Mouse (Mus musculus) lung, embryonic 15.5 days (tissue): ENCODE measurements around the gene Flot1. TPM values are rescaled to one million over a fixed set of nuclear protein-coding genes. Genes with fewer than 3 reads are reported as not detected.
A peak's percentile ranks its signal among the peaks of the same experiment; 100 is the strongest.

Experiments used
- ATAC-seq: fragments of 200-750 bp; cut with Nextera tagmentation; 2 replicates; pipeline ENCODE4 v1.8.0; 2017; ENCODE audit warnings: moderate number of reproducible peaks, borderline replicate concordance; ENCODE audit not compliant: low FRiP score, low TSS enrichment; ENCODE audit errors: extremely low read depth
- H3K27ac ChIP-seq: fragments of 300-500 bp; sonication (generic); 2 replicates; pipeline ENCODE4 v1.5.1; 2015; ENCODE audit warnings: moderate library complexity, mild to moderate bottlenecking, inconsistent platforms
- H3K27me3 ChIP-seq: fragments of 300-500 bp; sonication (generic); 2 replicates; pipeline ENCODE4 v1.6.1; 2015; ENCODE audit warnings: inconsistent platforms
- H3K36me3 ChIP-seq: fragments of 300-500 bp; sonication (generic); 2 replicates; pipeline ENCODE4 v1.6.1; 2015; ENCODE audit warnings: inconsistent platforms
- H3K4me1 ChIP-seq: fragments of 300-500 bp; sonication (generic); 2 replicates; pipeline ENCODE4 v1.6.1; 2015; ENCODE audit warnings: inconsistent platforms
- H3K4me2 ChIP-seq: fragments of 300-500 bp; sonication (generic); 2 replicates; pipeline ENCODE4 v1.6.1; 2015; ENCODE audit warnings: inconsistent platforms, mild to moderate bottlenecking, moderate library complexity
- H3K4me3 ChIP-seq: fragments of 300-500 bp; sonication (generic); 2 replicates; pipeline ENCODE4 v1.5.1; 2015; ENCODE audit warnings: mild to moderate bottlenecking, inconsistent platforms
- H3K9ac ChIP-seq: fragments of 300-500 bp; sonication (generic); 2 replicates; pipeline ENCODE4 v1.6.1; 2015; ENCODE audit warnings: inconsistent platforms
- H3K9me3 ChIP-seq: fragments of 300-500 bp; sonication (generic); 2 replicates; pipeline ENCODE4 v1.6.1; 2016; ENCODE audit warnings: inconsistent platforms
- WGBS: fragments of 180-500 bp; shearing (Covaris S2); methylation state at CpG from one replicate; pipeline ENCODE4 v1.1.7; 2015; 5-methylcytosine and 5-hydroxymethylcytosine counted together
- polyA plus RNA-seq: library from polyadenylated mRNA; unstranded; fragments of >200 nt; fragmentation: Nextera tagmentation; extraction: Ambion mirVana; gene quantifications from 2 replicates; pipeline ENCODE4 v1.2.1, GENCODE M21; 2015

The Flot1 gene
- polyA plus RNA-seq, result 50.1 and 54.4 TPM in 2 replicates

GRCm38 (mm10) chr17:35822964-35823937, at the start of gene Flot1:
TSS of gene Flot1 (plus strand) at chr17:35823230.
- peak within 1 kb of the TSS; percentile 76 for H3K4me3 ChIP-seq
- WGBS, result 1% methylated on average over 46 of the region's 47 CpGs
- peak within 1 kb of the TSS; percentile 97 for H3K4me2 ChIP-seq
- H3K9ac ChIP-seq, result peak within 1 kb of the TSS; percentile 69
- no peaks in the 10 kb centered on the region for H3K9me3 ChIP-seq
- ATAC-seq, result peak; percentile 90
- H3K27ac ChIP-seq, result peak within 1 kb of the TSS; percentile 87
- H3K4me1 ChIP-seq, result peaks cover 24% of the 10 kb centered on the region
- H3K27me3 ChIP-seq, result no peaks in the 10 kb centered on the region
- peaks cover 28% of the 10 kb centered on the region for H3K36me3 ChIP-seq

- peak; percentile 61 for ATAC-seq
- no peak overlapping the region for H3K4me3 ChIP-seq
- H3K9ac ChIP-seq, result no peak overlapping the region
- 10% methylated on average over 13 of the region's 13 CpGs for WGBS
- peaks cover 34% of the 10 kb centered on the region for H3K4me1 ChIP-seq
- H3K4me2 ChIP-seq, result peak overlapping the region; percentile 13
- H3K9me3 ChIP-seq, result no peaks in the 10 kb centered on the region
- H3K36me3 ChIP-seq, result no peaks in the 10 kb centered on the region
- peak overlapping the region; percentile 83 for H3K27ac ChIP-seq
- no peaks in the 10 kb centered on the region for H3K27me3 ChIP-seq
These were observed 46.0 kb upstream of the Flot1 start for GRCm38 (mm10) chr17:35776811-35777609.

- H3K27ac ChIP-seq, result peak overlapping the region; percentile 75
- peaks cover 34% of the 10 kb centered on the region for H3K4me1 ChIP-seq
- H3K9ac ChIP-seq, result no peak overlapping the region
- H3K36me3 ChIP-seq, result no peaks in the 10 kb centered on the region
- H3K27me3 ChIP-seq, result no peaks in the 10 kb centered on the region
- no peaks in the 10 kb centered on the region for H3K9me3 ChIP-seq
- no peak overlapping the region for H3K4me2 ChIP-seq
- no peak for ATAC-seq
- H3K4me3 ChIP-seq, result no peak overlapping the region
- 28% methylated on average over 6 of the region's 6 CpGs for WGBS
These were observed 44.1 kb upstream of the Flot1 start for GRCm38 (mm10) chr17:35778965-35779364.

- Histone ChIP-seq H3K4me2 (no peak overlapping the region), H3K9ac (no peak overlapping the region), H3K4me3 (no peak overlapping the region), H3K9me3 (no peaks in the 10 kb centered on the region), H3K36me3 (no peaks in the 10 kb centered on the region), H3K27me3 (no peaks in the 10 kb centered on the region), H3K27ac (peak overlapping the region; percentile 75), H3K4me1 (peaks cover 34% of the 10 kb centered on the region)
- no peak for ATAC-seq
- WGBS, result 31% methylated on average over 10 of the region's 10 CpGs
These were observed 43.4 kb upstream of the Flot1 start for GRCm38 (mm10) chr17:35779466-35780205.

- Histone ChIP-seq H3K9ac (no peak overlapping the region), H3K4me1 (peaks cover 34% of the 10 kb centered on the region), H3K4me2 (no peak overlapping the region), H3K9me3 (no peaks in the 10 kb centered on the region), H3K36me3 (no peaks in the 10 kb centered on the region), H3K27ac (peak overlapping the region; percentile 75; the same call in 1 of the 2 replicates), H3K27me3 (no peaks in the 10 kb centered on the region), H3K4me3 (no peak overlapping the region)
- no peak for ATAC-seq
- WGBS, result 91% methylated on average over 7 of the region's 7 CpGs
These were observed 42.7 kb upstream of the Flot1 start for GRCm38 (mm10) chr17:35780362-35780761.

- no peak overlapping the region for H3K4me3 ChIP-seq
- no peaks in the 10 kb centered on the region for H3K36me3 ChIP-seq
- ATAC-seq, result no peak
- peaks cover 23% of the 10 kb centered on the region for H3K4me1 ChIP-seq
- no peak overlapping the region for H3K4me2 ChIP-seq
- H3K27me3 ChIP-seq, result no peaks in the 10 kb centered on the region
- H3K9me3 ChIP-seq, result no peaks in the 10 kb centered on the region
- 75% methylated on average over 2 of the region's 2 CpGs for WGBS
- no peak overlapping the region for H3K27ac ChIP-seq
- H3K9ac ChIP-seq, result no peak overlapping the region
These were observed 40.6 kb upstream of the Flot1 start for GRCm38 (mm10) chr17:35782398-35782797.

GRCm38 (mm10) chr17:35782924-35783323, 40.1 kb upstream of the Flot1 start:
- WGBS, result 75% methylated on average over 5 of the region's 5 CpGs
- H3K36me3 ChIP-seq, result no peaks in the 10 kb centered on the region
- H3K27ac ChIP-seq, result no peak overlapping the region
- no peak for ATAC-seq
- H3K4me2 ChIP-seq, result no peak overlapping the region
- no peaks in the 10 kb centered on the region for H3K9me3 ChIP-seq
- no peak overlapping the region for H3K9ac ChIP-seq
- peaks cover 19% of the 10 kb centered on the region for H3K4me1 ChIP-seq
- no peaks in the 10 kb centered on the region for H3K27me3 ChIP-seq
- H3K4me3 ChIP-seq, result no peak overlapping the region

GRCm38 (mm10) chr17:35783944-35784343, 39.1 kb upstream of the Flot1 start:
- Histone ChIP-seq H3K9me3 (no peaks in the 10 kb centered on the region), H3K4me2 (no peak overlapping the region), H3K27ac (no peak overlapping the region), H3K4me3 (no peak overlapping the region), H3K9ac (no peak overlapping the region), H3K4me1 (peaks cover 11% of the 10 kb centered on the region), H3K36me3 (no peaks in the 10 kb centered on the region), H3K27me3 (no peaks in the 10 kb centered on the region)
- 71% methylated on average over 6 of the region's 6 CpGs for WGBS
- peak; percentile 64; the same call in 1 of the 2 replicates for ATAC-seq

GRCm38 (mm10) chr17:35785140-35785539, 37.9 kb upstream of the Flot1 start:
- Histone ChIP-seq H3K27me3 (no peaks in the 10 kb centered on the region), H3K27ac (no peak overlapping the region), H3K9me3 (no peaks in the 10 kb centered on the region), H3K4me1 (no peaks in the 10 kb centered on the region), H3K4me3 (no peak overlapping the region), H3K9ac (no peak overlapping the region), H3K36me3 (no peaks in the 10 kb centered on the region), H3K4me2 (no peak overlapping the region)
- 68% methylated on average over 4 of the region's 4 CpGs for WGBS
- no peak for ATAC-seq

GRCm38 (mm10) chr17:35787493-35787892, 35.5 kb upstream of the Flot1 start:
- Histone ChIP-seq H3K9me3 (no peaks in the 10 kb centered on the region), H3K4me1 (no peaks in the 10 kb centered on the region), H3K36me3 (no peaks in the 10 kb centered on the region), H3K4me3 (no peak overlapping the region), H3K27me3 (no peaks in the 10 kb centered on the region), H3K9ac (no peak overlapping the region), H3K27ac (no peak overlapping the region), H3K4me2 (no peak overlapping the region)
- no peak for ATAC-seq

- Histone ChIP-seq H3K4me1 (no peaks in the 10 kb centered on the region), H3K4me2 (no peak overlapping the region), H3K27me3 (no peaks in the 10 kb centered on the region), H3K36me3 (no peaks in the 10 kb centered on the region), H3K9me3 (no peaks in the 10 kb centered on the region), H3K4me3 (no peak overlapping the region), H3K27ac (no peak overlapping the region), H3K9ac (no peak overlapping the region)
- no peak for ATAC-seq
- 82% methylated on average over 3 of the region's 3 CpGs for WGBS
These were observed 35.0 kb upstream of the Flot1 start for GRCm38 (mm10) chr17:35788025-35788424.
